Mouse (Mus musculus) liver, postnatal 0 days (tissue): ENCODE results near the gene Nrg4.

Source experiments
- CTCF ChIP-seq: sonication (generic); IDR thresholded peaks from 2 replicates; pipeline ENCODE4 v1.5.1; 2016; ENCODE audit warnings: antibody characterized with exemption, low read depth
- EP300 ChIP-seq: IDR thresholded peaks from 2 replicates; pipeline ENCODE4 v1.6.1; 2016; ENCODE audit warnings: antibody characterized with exemption, low read depth, mild to moderate bottlenecking

DNA sequence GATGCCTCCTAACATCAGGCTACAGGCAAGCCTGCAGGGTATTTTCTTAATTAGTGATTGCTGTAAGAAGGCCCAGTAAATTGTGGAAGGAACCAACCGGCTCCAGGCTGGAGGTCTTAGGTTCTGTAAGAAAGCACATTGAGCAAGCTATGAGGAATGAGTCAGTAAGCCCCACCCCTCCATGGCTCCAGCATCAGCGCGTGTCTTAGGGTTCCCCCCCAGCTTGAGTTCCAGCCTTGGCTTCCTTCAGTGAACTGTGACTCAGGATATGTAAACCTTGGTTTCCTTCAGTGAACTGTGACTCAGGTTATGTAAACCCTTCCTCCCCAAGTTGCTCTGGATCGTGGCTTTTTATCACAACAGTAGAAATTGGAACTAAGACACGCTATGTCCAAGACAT, 35.3 kb upstream of the Nrg4 start:
- TF ChIP-seq CTCF, result no peak
- TF ChIP-seq EP300, result no peak
